Mouse (Mus musculus) liver, embryonic 13.5 days (tissue): Measurements from ENCODE around the gene Slc4a1ap. TPM values are rescaled to one million over a fixed set of nuclear protein-coding genes. Genes with fewer than 3 reads are reported as not detected.
"Not testable (repeated sequence)": the region's sequence is repeated elsewhere in the genome, so short reads cannot be mapped to it uniquely, and the experiment has no call there.

Experiments used
- ATAC-seq: fragments of 200-750 bp; cut with Nextera tagmentation; 2 replicates; pipeline ENCODE4 v1.8.0; 2017; ENCODE audit warnings: low read depth, mild to moderate bottlenecking, moderate number of reproducible peaks, moderate library complexity
- DNase-seq: peaks from one replicate; pipeline ENCODE4 v3.0.0; 2022
- H3K27ac ChIP-seq: fragments of 300-500 bp; sonication (generic); 2 replicates; pipeline ENCODE4 v1.5.1; 2015; ENCODE audit warnings: moderate library complexity, mild to moderate bottlenecking, inconsistent platforms
- H3K27me3 ChIP-seq: fragments of 300-500 bp; sonication (generic); 2 replicates; pipeline ENCODE4 v1.6.1; 2015; ENCODE audit warnings: mild to moderate bottlenecking, inconsistent platforms
- H3K36me3 ChIP-seq: fragments of 300-500 bp; sonication (generic); 2 replicates; pipeline ENCODE4 v1.6.1; 2015; ENCODE audit warnings: mild to moderate bottlenecking, inconsistent platforms
- H3K4me1 ChIP-seq: fragments of 300-500 bp; sonication (generic); replicated peaks from 2 replicates; pipeline ENCODE4 v1.6.1; 2015; ENCODE audit warnings: inconsistent platforms
- H3K4me2 ChIP-seq: fragments of 300-500 bp; sonication (generic); 2 replicates; pipeline ENCODE4 v1.6.1; 2015; ENCODE audit warnings: inconsistent platforms, mild to moderate bottlenecking, moderate library complexity
- H3K4me3 ChIP-seq: fragments of 300-500 bp; sonication (generic); replicated peaks from 2 replicates; pipeline ENCODE4 v1.5.1; 2015; ENCODE audit warnings: mild to moderate bottlenecking, inconsistent platforms
- H3K9ac ChIP-seq: fragments of 300-500 bp; sonication (generic); 2 replicates; pipeline ENCODE4 v1.6.1; 2015; ENCODE audit warnings: mild to moderate bottlenecking, inconsistent platforms
- H3K9me3 ChIP-seq: fragments of 300-500 bp; sonication (generic); replicated peaks from 2 replicates; pipeline ENCODE4 v1.6.1; 2016; ENCODE audit warnings: inconsistent platforms
- WGBS: fragments of 180-500 bp; shearing (Covaris S2); methylation state at CpG from one replicate; pipeline ENCODE4 v1.1.7; 2015; ENCODE audit not compliant: insufficient replicate concordance; 5-methylcytosine and 5-hydroxymethylcytosine counted together
- polyA plus RNA-seq: library from polyadenylated mRNA; unstranded; fragments of >200 nt; fragmentation: Nextera tagmentation; extraction: Ambion mirVana; gene quantifications from 2 replicates; pipeline ENCODE4 v1.2.1, GENCODE M21; 2015

Gene Slc4a1ap
- polyA plus RNA-seq, 1 experiment from 2014 or later = 14.7 TPM

GRCm38 (mm10) chr5:31527707-31528106 is 912 bp downstream of the Slc4a1ap start, which contains the start of gene Supt7l:
Gene Supt7l, minus strand, starts transcription at chr5:31527807.
- 64% methylated on average over 11 of the region's 11 CpGs for WGBS

GRCm38 (mm10) chr5:31528560-31528959 is 1.8 kb downstream of the Slc4a1ap start:
- H3K36me3 ChIP-seq = peaks cover 36% of the 10 kb centered on the region

More at GRCm38 (mm10) chr5:31527707-31528106, 912 bp downstream of the Slc4a1ap start, which contains the start of gene Supt7l:
- DNase-seq = peak; percentile 1
- H3K27me3 ChIP-seq, ATAC-seq, H3K9me3 ChIP-seq: not testable (repeated sequence)
- Histone ChIP-seq H3K4me1 (peaks cover 31% of the 10 kb centered on the region), H3K9ac (peak within 1 kb of the TSS; percentile 92), H3K4me3 (peak within 1 kb of the TSS; percentile 94), H3K4me2 (peak within 1 kb of the TSS; percentile 94), H3K36me3 (peaks cover 30% of the 10 kb centered on the region), H3K27ac (peak within 1 kb of the TSS; percentile 77)

GRCm38 (mm10) chr5:31535228-31535627 is 8.4 kb downstream of the Slc4a1ap start:
- no peak overlapping the region for H3K9ac ChIP-seq
- peaks cover 81% of the 10 kb centered on the region for H3K36me3 ChIP-seq
- H3K27me3 ChIP-seq = no peaks in the 10 kb centered on the region
- no peak overlapping the region for H3K4me3 ChIP-seq
- no peak overlapping the region for H3K4me2 ChIP-seq
- DNase-seq (no peak), ATAC-seq (no peak)
- no peak overlapping the region for H3K27ac ChIP-seq
- no peaks in the 10 kb centered on the region for H3K4me1 ChIP-seq
- no peaks in the 10 kb centered on the region for H3K9me3 ChIP-seq
- 78% methylated on average over 2 of the region's 2 CpGs for WGBS

More at GRCm38 (mm10) chr5:31528560-31528959, 1.8 kb downstream of the Slc4a1ap start:
- Histone ChIP-seq H3K4me3 (peak overlapping the region; percentile 94; the same call in 1 of the 2 replicates), H3K9me3 (no peaks in the 10 kb centered on the region), H3K9ac (no peak overlapping the region), H3K4me2 (peak overlapping the region; percentile 94), H3K27ac (no peak overlapping the region), H3K27me3 (no peaks in the 10 kb centered on the region), H3K4me1 (peaks cover 31% of the 10 kb centered on the region)
- DNase-seq (no peak), ATAC-seq (no peak)
- WGBS = 25% methylated on average over 2 of the region's 2 CpGs

- ATAC-seq (no peak), DNase-seq (no peak)
- Histone ChIP-seq H3K9ac (no peak overlapping the region), H3K27me3 (no peaks in the 10 kb centered on the region), H3K27ac (no peak overlapping the region), H3K4me1 (no peaks in the 10 kb centered on the region), H3K4me3 (no peak overlapping the region), H3K36me3 (peaks cover 37% of the 10 kb centered on the region), H3K9me3 (no peaks in the 10 kb centered on the region), H3K4me2 (no peak overlapping the region)
- WGBS = 60% methylated on average over 1 of the region's 1 CpGs
Measured at GRCm38 (mm10) chr5:31559401-31559800, 32.6 kb downstream of the Slc4a1ap start.

GRCm38 (mm10) chr5:31560352-31560751 is 33.6 kb downstream of the Slc4a1ap start:
- 78% methylated on average over 2 of the region's 2 CpGs for WGBS
- H3K9ac ChIP-seq = no peak overlapping the region
- DNase-seq (no peak), ATAC-seq (no peak)
- H3K4me3 ChIP-seq = no peak overlapping the region
- H3K9me3 ChIP-seq = no peaks in the 10 kb centered on the region
- no peak overlapping the region for H3K4me2 ChIP-seq
- H3K36me3 ChIP-seq = peaks cover 29% of the 10 kb centered on the region
- no peaks in the 10 kb centered on the region for H3K4me1 ChIP-seq
- H3K27me3 ChIP-seq = no peaks in the 10 kb centered on the region
- H3K27ac ChIP-seq = no peak overlapping the region

- H3K4me3 ChIP-seq = no peak overlapping the region
- no peaks in the 10 kb centered on the region for H3K27me3 ChIP-seq
- DNase-seq = no peak
- H3K36me3 ChIP-seq = peaks cover 17% of the 10 kb centered on the region
- 75% methylated on average over 7 of the region's 7 CpGs for WGBS
- no peak for ATAC-seq
- H3K9me3 ChIP-seq = no peaks in the 10 kb centered on the region
- no peak overlapping the region for H3K9ac ChIP-seq
- H3K4me1 ChIP-seq = no peaks in the 10 kb centered on the region
- no peak overlapping the region for H3K4me2 ChIP-seq
- H3K27ac ChIP-seq = no peak overlapping the region
Measured at GRCm38 (mm10) chr5:31562036-31562666, 35.4 kb downstream of the Slc4a1ap start.

DNA sequence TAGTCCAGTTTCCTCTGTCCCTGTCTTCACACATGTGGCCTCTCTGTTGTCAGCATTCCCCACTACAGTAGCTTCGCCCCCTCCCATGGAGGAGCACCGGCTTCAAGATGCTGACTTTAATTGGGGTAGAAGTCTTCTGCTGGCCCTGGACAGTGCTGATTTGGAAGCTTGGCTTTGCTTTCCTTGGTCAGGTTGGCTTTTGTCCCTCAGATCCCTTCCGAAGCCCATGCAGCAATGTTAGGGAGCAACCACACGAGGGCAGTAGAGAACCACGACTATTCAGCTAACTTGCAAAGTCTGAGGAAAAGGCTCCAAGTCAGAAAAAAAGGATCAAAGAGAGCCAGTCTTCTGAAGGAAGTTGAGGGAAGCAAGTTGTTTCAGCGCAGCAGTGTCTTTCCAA is 36.7 kb downstream of the Slc4a1ap start:
- Histone ChIP-seq H3K4me2 (no peak overlapping the region), H3K36me3 (peaks cover 15% of the 10 kb centered on the region), H3K4me1 (no peaks in the 10 kb centered on the region), H3K9me3 (no peaks in the 10 kb centered on the region), H3K9ac (no peak overlapping the region), H3K27ac (no peak overlapping the region), H3K4me3 (no peak overlapping the region), H3K27me3 (no peaks in the 10 kb centered on the region)
- ATAC-seq (no peak), DNase-seq (peak; percentile 12)
- 10% methylated on average over 6 of the region's 6 CpGs for WGBS

- peaks cover 15% of the 10 kb centered on the region for H3K36me3 ChIP-seq
- no peaks in the 10 kb centered on the region for H3K27me3 ChIP-seq
- no peak overlapping the region for H3K4me2 ChIP-seq
- no peaks in the 10 kb centered on the region for H3K9me3 ChIP-seq
- H3K4me1 ChIP-seq = no peaks in the 10 kb centered on the region
- no peak overlapping the region for H3K9ac ChIP-seq
- WGBS = 42% methylated on average over 7 of the region's 7 CpGs
- ATAC-seq (no peak), DNase-seq (no peak)
- no peak overlapping the region for H3K4me3 ChIP-seq
- no peak overlapping the region for H3K27ac ChIP-seq
Measured at GRCm38 (mm10) chr5:31563905-31564304, 37.1 kb downstream of the Slc4a1ap start.

- 82% methylated on average over 4 of the region's 4 CpGs for WGBS
- no peak for ATAC-seq
- Histone ChIP-seq H3K36me3 (peaks cover 15% of the 10 kb centered on the region), H3K4me3 (no peak overlapping the region), H3K27ac (no peak overlapping the region), H3K4me1 (no peaks in the 10 kb centered on the region), H3K9ac (no peak overlapping the region), H3K4me2 (no peak overlapping the region), H3K27me3 (no peaks in the 10 kb centered on the region), H3K9me3 (no peaks in the 10 kb centered on the region)
- no peak for DNase-seq
Measured at GRCm38 (mm10) chr5:31564976-31565375, 38.2 kb downstream of the Slc4a1ap start.

DNA sequence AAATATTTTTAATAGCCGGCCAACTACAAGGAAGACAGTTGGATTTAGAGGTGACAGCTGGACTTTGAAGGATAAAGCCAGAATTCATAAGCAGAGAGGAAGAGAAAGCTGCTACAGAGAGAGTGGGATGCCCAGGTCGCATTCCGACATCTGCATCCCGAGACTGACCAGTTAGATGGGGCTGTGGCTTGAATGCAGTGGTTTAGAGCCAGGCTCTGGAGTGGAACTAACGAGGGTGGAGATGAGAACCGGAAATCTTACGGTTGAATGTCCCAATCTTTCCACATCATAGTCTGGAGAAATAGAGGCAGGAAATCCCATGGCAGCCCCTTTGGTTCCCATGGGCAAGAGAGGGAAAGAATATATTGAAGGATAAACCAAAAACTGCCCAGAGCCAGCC is 39.2 kb downstream of the Slc4a1ap start:
- H3K4me2 ChIP-seq = no peak overlapping the region
- 80% methylated on average over 7 of the region's 7 CpGs for WGBS
- H3K4me1 ChIP-seq = 0 out of 2 replicates have a peak, but pooled peaks cover 5% of the 10 kb centered on the region
- no peak for DNase-seq
- H3K27me3 ChIP-seq = 0 out of 2 replicates have a peak, but pooled peaks cover 3% of the 10 kb centered on the region
- H3K36me3 ChIP-seq = peaks cover 10% of the 10 kb centered on the region
- no peak overlapping the region for H3K27ac ChIP-seq
- H3K4me3 ChIP-seq = no peak overlapping the region
- ATAC-seq = no peak
- no peak overlapping the region for H3K9ac ChIP-seq
- H3K9me3 ChIP-seq = no peaks in the 10 kb centered on the region

GRCm38 (mm10) chr5:31566457-31566856 is 39.7 kb downstream of the Slc4a1ap start:
- H3K27ac ChIP-seq = no peak overlapping the region
- H3K4me2 ChIP-seq = no peak overlapping the region
- H3K9ac ChIP-seq = no peak overlapping the region
- no peak for DNase-seq
- no peaks in the 10 kb centered on the region for H3K9me3 ChIP-seq
- 65% methylated on average over 3 of the region's 3 CpGs for WGBS
- no peak for ATAC-seq
- H3K4me3 ChIP-seq = no peak overlapping the region
- H3K4me1 ChIP-seq = 0 out of 2 replicates have a peak, but pooled peaks cover 6% of the 10 kb centered on the region
- 0 out of 2 replicates have a peak, but pooled peaks cover 7% of the 10 kb centered on the region for H3K27me3 ChIP-seq
- peaks cover 10% of the 10 kb centered on the region for H3K36me3 ChIP-seq
